Mouse (Mus musculus): ENCODE measurements around the gene Eef1akmt2. TPM values are rescaled to one million over a fixed set of nuclear protein-coding genes. Genes with fewer than 3 reads are reported as not detected.

Gene Eef1akmt2
- total RNA-seq, 2 experiments from 2014 or later = 5.5 to 8.3 TPM

- DNase-seq = no peak
Measured at GRCm38 (mm10) chr7:132866316-132866715, 13.8 kb upstream of the Eef1akmt2 start.

GRCm38 (mm10) chr7:132859042-132859958, 6.8 kb upstream of the Eef1akmt2 start, which contains the start of gene Abraxas2:
Abraxas2 (plus strand) TSS chr7:132859225.
- DNase-seq = peak; percentile 86

- no peak for DNase-seq
Measured at GRCm38 (mm10) chr7:132858043-132858608, 5.7 kb upstream of the Eef1akmt2 start.

GRCm38 (mm10) chr7:132856083-132856482, 3.6 kb upstream of the Eef1akmt2 start:
- DNase-seq = no peak

DNA sequence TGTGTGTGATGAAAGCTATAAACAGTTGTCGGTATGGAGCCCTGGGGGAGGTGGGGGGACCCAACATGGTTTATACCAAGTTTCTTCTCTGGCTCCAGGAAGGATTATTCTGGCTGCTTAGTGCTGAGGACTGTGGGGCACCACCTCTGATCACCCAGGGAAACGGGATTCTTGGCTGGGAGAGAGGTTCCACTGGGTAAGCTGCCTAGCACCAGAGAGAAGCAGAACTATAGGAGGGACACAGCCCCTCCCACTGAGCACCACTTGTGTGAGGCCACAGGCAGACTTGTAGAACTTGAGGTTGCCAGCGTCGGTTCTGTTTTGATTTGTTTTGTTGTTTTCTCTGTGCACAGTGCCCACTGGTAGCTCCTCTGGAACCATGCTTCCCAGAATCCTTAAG, 1.5 kb upstream of the Eef1akmt2 start:
- DNase-seq = no peak

DNA sequence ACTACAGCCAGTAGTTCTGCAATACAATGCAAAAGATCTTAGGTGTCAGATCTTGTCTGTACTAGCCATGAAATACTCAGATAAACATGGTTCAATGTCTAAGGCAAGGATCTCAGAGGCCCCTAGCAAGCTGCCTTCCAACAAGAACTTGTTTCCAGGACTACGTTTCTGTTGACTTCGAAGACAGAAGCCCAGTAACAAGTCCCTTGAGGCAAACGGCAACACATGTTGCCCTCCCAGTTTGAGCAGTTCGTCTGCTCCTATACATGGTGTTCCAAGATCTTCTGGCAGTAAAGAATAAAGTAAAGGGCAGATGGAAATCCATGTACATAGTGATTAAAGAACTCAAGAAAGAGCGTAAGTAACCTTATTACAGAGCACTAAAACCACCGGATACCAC, 888 bp upstream of the Eef1akmt2 start:
- no peak for DNase-seq

DNA sequence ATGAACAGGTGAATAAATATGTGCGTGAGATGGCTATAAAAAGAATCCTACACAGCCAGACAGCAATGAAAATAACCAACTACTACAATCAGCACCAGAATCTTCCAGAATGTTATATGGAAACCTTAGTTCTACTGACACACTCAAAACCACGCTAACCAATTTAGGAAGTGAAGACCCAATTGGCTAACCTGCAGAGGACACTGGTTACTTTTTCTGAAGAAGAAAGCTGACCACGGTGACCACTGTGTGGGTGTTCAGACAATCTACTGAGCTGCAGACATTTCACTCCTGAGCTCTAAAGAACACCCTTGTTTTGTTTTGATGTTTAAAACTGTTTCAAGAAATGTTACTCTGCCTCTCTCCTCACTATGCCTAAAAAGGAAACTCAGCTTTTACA, 9.3 kb downstream of the Eef1akmt2 start:
- DNase-seq = no peak

- no peak for DNase-seq
Measured at GRCm38 (mm10) chr7:132842455-132842854, 10.0 kb downstream of the Eef1akmt2 start.

GRCm38 (mm10) chr7:132841287-132841686, 11.2 kb downstream of the Eef1akmt2 start:
- DNase-seq = no peak

DNA sequence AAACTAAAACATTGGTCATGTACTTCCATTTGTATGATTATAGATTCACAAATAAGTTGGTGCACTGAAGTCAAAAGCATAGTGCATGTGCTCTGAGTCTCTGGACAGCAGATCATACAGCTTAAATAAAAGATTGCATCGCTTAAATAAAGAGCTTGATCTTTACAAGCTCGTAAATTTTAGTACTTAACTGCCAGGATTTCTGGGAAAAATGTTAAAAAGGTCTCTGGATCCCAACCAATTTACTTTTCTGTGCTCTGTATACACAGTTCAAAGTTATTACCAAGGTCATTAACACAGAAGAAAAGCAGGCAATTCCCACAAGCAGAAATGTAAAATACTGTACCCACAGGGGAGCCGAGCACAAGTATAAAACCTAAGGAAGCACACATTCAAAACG, 21.5 kb downstream of the Eef1akmt2 start:
- no peak for DNase-seq

GRCm38 (mm10) chr7:132824346-132825022, 28.0 kb downstream of the Eef1akmt2 start:
- DNase-seq = no peak

DNA sequence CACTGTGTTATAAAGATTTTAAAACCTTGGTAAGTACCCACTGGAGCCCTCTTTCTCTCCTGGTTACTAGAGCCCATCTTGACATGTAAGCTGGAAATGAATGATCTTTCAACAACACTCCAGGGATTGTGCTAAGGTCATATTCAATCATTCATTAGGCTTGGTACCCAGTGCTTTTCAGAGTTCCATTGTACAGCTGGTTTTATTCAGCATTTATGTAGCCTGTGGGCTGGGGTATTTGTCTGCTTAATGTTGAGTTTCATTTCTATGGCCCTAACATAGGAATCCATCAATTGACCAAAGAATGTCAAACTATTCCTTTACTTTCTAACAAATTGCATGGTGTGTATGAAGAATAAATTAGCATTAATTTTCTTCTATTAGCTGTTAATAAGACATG, 28.6 kb downstream of the Eef1akmt2 start:
- DNase-seq = no peak

DNA sequence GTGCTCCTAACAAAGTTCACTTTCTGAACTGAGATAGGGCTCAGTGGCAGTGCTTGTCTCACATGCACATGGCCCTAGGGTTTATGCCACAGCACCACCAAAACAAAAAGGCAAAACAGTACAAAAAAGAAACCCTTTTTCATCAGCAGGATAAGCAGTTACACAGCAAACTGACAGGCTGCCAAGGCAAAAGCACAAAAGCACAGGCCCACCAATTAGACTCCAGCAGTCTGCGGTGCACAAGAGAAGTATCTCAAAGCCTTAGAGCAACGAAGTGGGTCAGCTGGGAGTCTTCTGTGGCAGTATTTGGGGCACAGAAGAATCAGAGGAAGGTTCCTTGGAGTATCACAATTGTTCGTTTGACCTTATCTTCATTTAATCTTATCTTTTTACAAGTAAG, 31.8 kb downstream of the Eef1akmt2 start:
- no peak for DNase-seq

DNA sequence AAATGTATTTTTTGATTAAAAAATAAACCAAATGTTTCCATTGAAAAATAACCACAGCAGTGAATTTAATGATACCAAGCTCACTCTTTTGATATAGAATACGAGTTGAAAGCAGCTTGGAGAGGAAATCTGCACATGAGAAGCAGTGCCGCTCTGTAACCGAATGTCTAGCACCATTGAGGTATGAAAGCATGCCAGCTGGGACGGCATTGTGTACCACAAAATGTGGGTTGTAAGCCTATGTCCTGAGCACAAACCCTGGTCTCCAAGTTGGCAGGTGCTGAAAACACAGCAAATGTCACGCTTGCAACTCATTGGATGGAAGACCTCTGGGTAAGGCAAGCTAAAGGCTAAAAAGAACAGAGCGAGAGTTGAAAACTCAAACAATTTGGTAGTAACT, 35.4 kb downstream of the Eef1akmt2 start:
- DNase-seq = no peak

DNA sequence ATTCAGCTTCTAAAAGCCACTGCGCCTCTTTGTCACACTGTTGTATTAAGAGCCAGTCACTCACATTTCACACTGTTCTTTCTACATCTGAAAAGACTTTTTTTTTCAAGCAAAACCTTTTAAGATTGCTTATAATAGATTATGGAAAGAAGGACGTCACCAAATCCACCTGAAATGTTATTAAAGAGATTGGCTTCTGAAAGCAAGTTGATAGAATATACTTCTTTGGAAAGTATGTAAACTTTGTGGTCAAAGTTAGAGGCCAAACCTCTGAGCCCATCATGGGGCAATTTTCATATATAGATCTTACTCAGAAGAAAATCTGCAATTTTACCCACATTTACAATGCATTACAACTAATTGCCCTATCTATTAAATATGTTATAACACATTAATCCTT, 35.9 kb downstream of the Eef1akmt2 start:
- no peak for DNase-seq

GRCm38 (mm10) chr7:132815081-132815480, 37.4 kb downstream of the Eef1akmt2 start:
- DNase-seq = no peak

DNA sequence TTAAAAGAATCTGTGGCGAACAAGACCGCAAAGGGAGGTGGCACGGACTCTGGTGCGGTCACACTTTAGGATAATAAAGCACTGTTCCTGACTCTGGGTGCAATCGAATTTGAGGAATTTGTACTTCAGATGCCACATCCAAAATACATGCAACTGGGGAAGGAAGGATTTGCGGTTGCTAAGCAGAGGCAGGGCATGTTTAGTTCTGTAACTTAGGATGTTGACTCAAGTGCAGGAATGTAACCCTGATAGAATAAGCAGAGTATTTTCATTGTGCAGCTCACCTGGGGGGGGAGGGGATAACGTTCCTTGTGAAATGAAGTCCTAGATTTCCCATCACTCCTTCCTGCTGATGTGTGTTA, 38.4 kb downstream of the Eef1akmt2 start:
- DNase-seq = no peak

DNA sequence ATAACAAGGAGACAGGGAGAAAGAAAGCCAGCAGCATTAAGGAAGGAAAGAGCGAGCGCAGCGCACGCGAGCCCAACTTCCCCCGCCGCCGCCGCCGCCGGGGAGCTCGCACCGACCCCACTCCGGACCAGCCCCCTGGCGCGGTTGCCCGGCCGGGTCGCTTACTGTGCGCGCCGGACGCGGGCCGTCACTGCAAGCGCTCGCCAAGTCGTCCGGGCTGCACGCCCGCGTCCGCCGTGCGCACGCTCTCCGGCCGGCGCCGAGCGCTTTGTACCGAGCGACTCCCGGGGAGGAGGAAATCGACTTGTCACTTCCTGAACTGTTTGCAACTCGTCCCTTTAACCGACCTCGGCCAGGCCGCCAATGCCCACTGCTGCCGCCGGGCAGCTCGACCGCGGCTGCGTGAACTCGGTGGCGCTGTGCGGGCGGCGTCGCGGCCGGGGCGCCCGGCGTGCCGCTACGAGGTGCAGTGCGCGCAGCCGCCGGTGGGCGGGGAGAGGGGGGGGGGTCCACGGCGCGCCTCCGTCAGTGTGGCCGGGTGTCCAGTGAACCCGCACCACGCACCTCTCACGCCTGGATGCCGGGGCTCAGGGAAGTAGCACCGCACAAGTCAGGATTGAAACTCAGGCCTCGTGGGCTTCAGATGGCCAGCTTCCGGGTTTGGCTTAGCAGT, 38.9 kb downstream of the Eef1akmt2 start, which contains the start of gene Fam53b:
TSS of gene Fam53b (minus strand) at position 471 of the 673 bp plus-strand sequence.
- peak; percentile 78 for DNase-seq

- DNase-seq = peak; percentile 61
Measured at GRCm38 (mm10) chr7:132812619-132813415, 39.7 kb downstream of the Eef1akmt2 start.

DNA sequence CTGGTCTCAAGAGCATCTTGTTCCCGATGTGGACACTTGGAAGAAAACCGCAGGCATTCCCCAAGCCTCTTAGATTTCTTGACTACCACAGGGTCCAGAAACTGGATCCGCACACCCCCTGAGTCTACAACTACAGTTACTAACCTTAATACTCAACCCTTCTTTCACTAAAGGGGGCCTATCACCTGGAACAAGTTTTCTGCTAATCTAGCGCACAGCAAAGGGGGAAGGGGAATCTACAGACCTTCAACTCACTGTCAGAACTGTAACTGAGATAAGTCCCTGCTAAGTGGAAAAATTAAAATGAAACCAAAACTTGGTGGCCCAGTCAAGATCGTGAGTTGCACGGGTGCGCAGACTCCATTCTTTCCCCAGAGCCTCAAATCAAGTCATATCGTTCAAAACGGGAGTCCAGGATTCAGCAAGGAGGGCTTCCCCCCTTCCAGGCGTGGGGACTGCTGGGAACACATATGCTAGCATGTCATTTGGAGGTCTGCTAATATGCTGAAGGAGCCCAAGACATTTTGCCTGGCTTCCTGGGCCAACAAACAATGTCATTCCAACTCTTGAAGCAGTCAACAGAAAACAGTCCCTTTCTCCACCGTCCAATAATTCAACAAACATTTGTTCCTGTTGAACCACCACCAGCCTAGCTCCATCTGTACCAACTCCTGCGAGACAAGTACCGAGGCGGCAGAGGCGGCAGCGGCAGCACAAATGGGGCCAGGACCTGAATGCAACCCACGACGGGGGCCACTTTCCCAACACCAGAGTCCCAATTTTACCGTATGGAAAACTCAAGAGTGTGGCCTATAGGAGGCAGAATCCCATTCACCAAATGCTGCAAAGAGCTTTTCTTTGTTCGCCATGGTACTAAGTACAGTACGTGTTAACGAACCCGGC, 40.5 kb downstream of the Eef1akmt2 start:
- no peak for DNase-seq
